Mouse (Mus musculus) urinary bladder, postnatal 25 days (tissue): ENCODE measurements around the gene 2010111I01Rik.

Experiments
- DNase-seq: peaks from one replicate; pipeline ENCODE4 v3.0.0; 2022; ENCODE audit warnings: low spot score

The 2010111I01Rik gene

DNA sequence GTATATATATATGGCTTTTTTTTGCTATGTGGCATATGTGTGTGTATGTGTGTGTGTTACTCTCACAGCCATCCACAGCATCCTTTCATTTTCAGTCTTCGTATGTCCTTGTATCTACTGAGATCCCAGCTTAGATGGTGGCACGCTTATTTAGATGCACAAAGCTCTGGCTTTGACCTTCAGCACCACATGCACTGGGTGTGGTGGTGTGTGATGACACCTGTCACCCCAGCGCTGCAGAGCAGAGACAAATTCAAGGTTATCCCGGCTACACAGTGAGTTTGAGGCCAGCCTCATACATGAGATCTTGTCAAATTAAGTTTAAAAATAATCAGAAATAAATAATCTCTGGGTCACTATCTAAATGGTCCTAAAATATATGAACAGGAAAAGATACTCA, 391.4 kb downstream of the 2010111I01Rik start:
- no peak for DNase-seq

DNA sequence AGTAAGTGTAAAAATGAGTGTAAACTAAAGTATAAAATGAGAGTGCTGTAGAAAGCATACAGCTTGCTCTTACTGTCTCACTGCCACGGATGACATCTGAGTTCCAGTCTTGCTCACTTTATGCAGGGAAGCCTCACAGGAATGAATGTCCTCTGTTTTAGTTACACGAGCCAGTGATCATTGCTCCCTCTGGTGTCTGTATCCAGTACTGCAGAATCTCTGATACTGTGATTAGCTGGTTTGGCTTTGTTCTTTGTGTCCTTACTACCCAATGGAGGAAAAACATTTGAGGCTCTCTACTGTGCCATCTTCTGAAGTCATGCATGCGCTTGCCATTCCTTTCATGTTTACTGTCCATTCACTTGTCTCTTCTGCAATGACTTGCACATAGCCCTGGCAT, 391.9 kb downstream of the 2010111I01Rik start:
- peak; percentile 68 for DNase-seq

DNA sequence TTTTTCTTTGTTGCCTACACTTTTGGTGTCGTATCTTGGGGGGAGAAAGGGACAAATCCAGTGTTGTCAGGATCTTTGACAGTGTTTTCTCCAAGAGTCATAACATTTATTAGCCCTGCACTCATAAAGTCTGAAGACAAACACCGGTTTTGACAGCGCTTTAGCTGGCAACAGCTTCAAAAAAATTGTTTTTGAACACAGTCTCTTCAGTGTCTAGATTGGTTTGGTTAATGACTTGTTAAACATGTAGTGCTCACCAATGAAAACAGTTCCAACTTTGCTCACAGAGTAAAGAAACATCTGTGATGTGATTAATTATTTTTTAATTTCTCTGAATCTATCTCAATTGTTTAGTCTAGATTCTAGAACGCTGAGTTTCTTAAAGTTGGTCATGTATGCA, 394.7 kb downstream of the 2010111I01Rik start:
- DNase-seq: no peak

GRCm38 (mm10) chr13:63360111-63360885, 395.6 kb downstream of the 2010111I01Rik start:
- no peak for DNase-seq

DNA sequence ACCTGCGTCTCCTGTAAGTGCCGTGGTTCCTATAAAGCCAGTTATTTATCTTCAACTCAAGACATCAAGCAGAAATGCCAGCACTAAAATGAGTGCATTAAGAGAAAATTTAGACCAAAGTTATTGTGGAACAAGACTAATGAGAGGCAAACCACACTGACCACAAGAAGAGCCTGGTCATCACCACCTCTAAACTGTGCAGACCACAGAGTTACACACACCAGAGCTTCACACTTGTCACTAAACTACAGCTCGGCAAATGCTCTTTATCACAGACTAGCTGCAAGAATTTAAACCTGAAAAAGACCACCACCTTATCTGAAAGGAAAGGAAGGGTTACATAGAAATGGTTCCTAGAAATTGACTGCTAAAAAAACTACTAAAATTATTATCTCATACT, 397.1 kb downstream of the 2010111I01Rik start:
- no peak for DNase-seq

DNA sequence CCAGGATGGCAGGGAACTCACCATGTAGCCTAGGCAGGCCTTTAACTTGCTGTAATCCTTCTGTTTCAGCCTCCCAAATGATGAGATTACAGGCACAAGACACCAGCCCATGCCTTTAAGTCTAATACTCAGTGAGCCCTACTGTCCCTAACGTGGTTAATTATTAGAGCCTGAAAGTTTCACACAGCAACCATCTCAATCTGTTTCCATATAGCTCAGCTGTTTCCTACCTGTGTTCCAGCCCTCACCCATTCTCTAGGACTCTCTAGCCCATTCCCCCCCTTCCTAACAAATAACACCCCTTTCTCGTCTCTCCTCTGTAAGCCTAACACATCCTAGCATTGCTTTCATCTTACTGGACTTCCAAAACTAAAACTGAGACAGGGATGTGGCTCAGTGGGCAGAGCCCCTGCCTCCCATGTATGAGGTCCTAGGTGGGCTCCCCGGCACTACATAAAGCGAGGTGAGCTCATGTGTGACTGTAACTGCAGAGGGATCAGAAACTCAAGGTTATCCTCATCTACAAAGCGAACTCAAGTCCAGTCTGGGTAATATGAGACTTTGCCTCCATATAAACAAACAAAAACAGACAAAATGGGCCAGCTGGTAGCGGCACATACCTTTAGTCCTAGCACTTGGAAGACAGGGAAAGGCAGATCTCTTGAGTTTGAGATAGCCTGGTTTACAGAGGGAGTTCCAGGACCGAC, 408.9 kb downstream of the 2010111I01Rik start:
- DNase-seq: no peak
